Mouse (Mus musculus) erythroblast, embryonic 14.5 days (primary cell): ENCODE results near the gene 4931429L15Rik.

ENCODE experiments used
- GATA1 ChIP-seq: IDR thresholded peaks from 2 replicates; pipeline ENCODE4 v1.6.1; 2012; ENCODE audit warnings: low read length, inconsistent platforms, mixed read lengths
- TAL1 ChIP-seq: IDR thresholded peaks from 3 replicates; pipeline ENCODE4 v1.6.1; 2012; ENCODE audit warnings: low read length, inconsistent platforms, mixed read lengths

DNA sequence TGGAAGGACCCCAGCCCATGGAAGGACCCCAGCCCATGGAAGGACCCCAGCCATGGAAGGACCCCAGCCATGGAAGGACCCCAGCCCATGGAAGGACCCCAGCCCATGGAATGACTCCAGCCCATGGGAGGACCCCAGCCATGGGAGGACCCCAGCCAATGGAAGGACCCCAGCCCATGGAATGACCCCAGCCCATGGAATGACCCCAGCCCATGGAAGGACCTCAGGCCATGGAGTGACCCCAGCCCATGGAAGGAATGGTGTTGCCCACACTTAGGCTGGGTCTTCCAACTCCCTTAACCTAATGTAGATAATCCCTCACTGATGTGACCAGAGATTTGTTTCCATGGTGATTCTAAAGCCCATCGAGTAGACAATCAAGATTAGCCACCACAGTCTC is 11.5 kb upstream of the 4931429L15Rik start:
- TF ChIP-seq GATA1 (no peak), TAL1 (no peak)
